Mouse (Mus musculus) small intestine, adult 2 months (tissue): Measurements from ENCODE around the gene G430095P16Rik.

Source experiments
- CTCF ChIP-seq: fragments of 200-500 bp; IDR thresholded peaks from 2 replicates; pipeline ENCODE4 v1.5.1; 2012; ENCODE audit warnings: low read depth, mild to moderate bottlenecking, control low read depth, inconsistent platforms, low read length, moderate library complexity, mixed read lengths; ENCODE audit not compliant: insufficient replicate concordance, insufficient read length; ENCODE audit errors: extremely low read depth
- POLR2A ChIP-seq: fragments of 200-500 bp; IDR thresholded peaks from 2 replicates; pipeline ENCODE4 v1.6.1; 2012; ENCODE audit warnings: low read depth, mild to moderate bottlenecking, control low read depth, inconsistent platforms, low read length, moderate library complexity

DNA sequence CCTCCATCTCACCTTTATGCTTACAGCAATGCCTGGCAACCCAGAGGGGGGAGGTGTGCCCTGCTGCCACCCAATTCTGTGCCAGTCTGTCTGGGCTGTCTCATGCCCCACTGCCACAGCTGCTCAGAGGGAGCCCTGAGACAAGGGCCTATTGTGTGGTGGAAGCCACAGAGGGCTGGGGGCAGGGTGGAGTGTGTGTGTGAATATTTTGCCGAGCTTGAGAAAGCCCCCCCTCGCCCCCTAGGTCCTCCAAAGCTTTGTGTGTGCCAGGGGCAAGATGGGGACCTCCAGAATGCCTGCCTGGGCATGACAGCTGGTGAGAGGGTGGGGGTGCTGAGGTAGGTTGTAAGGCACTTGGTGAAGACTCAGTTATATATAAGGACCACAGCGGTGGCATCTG, 5.7 kb downstream of the G430095P16Rik start:
- TF ChIP-seq CTCF = no peak
- no peak for TF ChIP-seq POLR2A
